Mouse (Mus musculus) forebrain, embryonic 13.5 days (tissue): Measurements from ENCODE around the gene Rapgef2. TPM values are rescaled to one million over a fixed set of nuclear protein-coding genes. Genes with fewer than 3 reads are reported as not detected.

Experiments used
- ATAC-seq: fragments of 200-750 bp; cut with Nextera tagmentation; 2 replicates; pipeline ENCODE4 v1.8.0; 2017
- H3K27ac ChIP-seq: fragments of 300-500 bp; sonication (generic); 2 replicates; pipeline ENCODE4 v1.5.1; 2015; ENCODE audit warnings: inconsistent platforms, mild to moderate bottlenecking, moderate library complexity
- H3K27me3 ChIP-seq: fragments of 300-500 bp; sonication (generic); 2 replicates; pipeline ENCODE4 v1.6.1; 2015; ENCODE audit warnings: mild to moderate bottlenecking, inconsistent platforms
- H3K36me3 ChIP-seq: fragments of 300-500 bp; sonication (generic); 2 replicates; pipeline ENCODE4 v1.6.1; 2015; ENCODE audit warnings: mild to moderate bottlenecking, inconsistent platforms; ENCODE audit not compliant: poor library complexity, severe bottlenecking
- H3K4me1 ChIP-seq: fragments of 300-500 bp; sonication (generic); 2 replicates; pipeline ENCODE4 v1.6.1; 2015; ENCODE audit warnings: inconsistent platforms
- H3K4me2 ChIP-seq: fragments of 300-500 bp; sonication (generic); 2 replicates; pipeline ENCODE4 v1.6.1; 2015; ENCODE audit warnings: inconsistent platforms, mild to moderate bottlenecking, moderate library complexity
- H3K4me3 ChIP-seq: fragments of 300-500 bp; sonication (generic); 2 replicates; pipeline ENCODE4 v1.5.1; 2015; ENCODE audit warnings: mild to moderate bottlenecking, inconsistent platforms
- H3K9ac ChIP-seq: fragments of 300-500 bp; sonication (generic); 2 replicates; pipeline ENCODE4 v1.6.1; 2015; ENCODE audit warnings: mild to moderate bottlenecking, inconsistent platforms
- H3K9me3 ChIP-seq: fragments of 300-500 bp; sonication (generic); replicated peaks from 2 replicates; pipeline ENCODE4 v1.6.1; 2016; ENCODE audit warnings: inconsistent platforms
- WGBS: fragments of 180-500 bp; shearing (Covaris S2); methylation state at CpG from one replicate; pipeline ENCODE4 v1.1.7; 2015; 5-methylcytosine and 5-hydroxymethylcytosine counted together
- polyA plus RNA-seq: library from polyadenylated mRNA; unstranded; fragments of >200 nt; fragmentation: Nextera tagmentation; extraction: Ambion mirVana; gene quantifications from 2 replicates; pipeline ENCODE4 v1.2.1, GENCODE M21; 2015

Gene Rapgef2
- polyA plus RNA-seq, 1 experiment from 2014 or later = 7.7 TPM

- ATAC-seq = no peak
- Histone ChIP-seq H3K27ac (no peak overlapping the region), H3K9me3 (no peaks in the 10 kb centered on the region), H3K27me3 (no peaks in the 10 kb centered on the region), H3K4me3 (no peak overlapping the region), H3K4me1 (peaks cover 18% of the 10 kb centered on the region), H3K4me2 (no peak overlapping the region), H3K36me3 (no peaks in the 10 kb centered on the region), H3K9ac (no peak overlapping the region)
- 93% methylated on average over 7 of the region's 7 CpGs for WGBS
Observed at GRCm38 (mm10) chr3:79206524-79206923, 79.8 kb downstream of the Rapgef2 start.

- Histone ChIP-seq H3K4me3 (no peak overlapping the region), H3K36me3 (no peaks in the 10 kb centered on the region), H3K9me3 (no peaks in the 10 kb centered on the region), H3K27me3 (no peaks in the 10 kb centered on the region), H3K4me1 (peaks cover 18% of the 10 kb centered on the region), H3K4me2 (no peak overlapping the region), H3K27ac (no peak overlapping the region), H3K9ac (no peak overlapping the region)
- 0 out of 2 replicates have a peak, but pooled peaks have one; percentile 23 for ATAC-seq
- 80% methylated on average over 4 of the region's 4 CpGs for WGBS
Observed at GRCm38 (mm10) chr3:79205981-79206380, 80.3 kb downstream of the Rapgef2 start.

GRCm38 (mm10) chr3:79205112-79205511 is 81.2 kb downstream of the Rapgef2 start:
- Histone ChIP-seq H3K9ac (no peak overlapping the region), H3K4me3 (no peak overlapping the region), H3K4me2 (no peak overlapping the region), H3K9me3 (no peaks in the 10 kb centered on the region), H3K36me3 (no peaks in the 10 kb centered on the region), H3K27ac (no peak overlapping the region), H3K4me1 (peaks cover 18% of the 10 kb centered on the region), H3K27me3 (no peaks in the 10 kb centered on the region)
- no peak for ATAC-seq
- WGBS = 32% methylated on average over 3 of the region's 3 CpGs

GRCm38 (mm10) chr3:79204261-79204660 is 82.1 kb downstream of the Rapgef2 start:
- H3K9me3 ChIP-seq = no peaks in the 10 kb centered on the region
- H3K36me3 ChIP-seq = no peaks in the 10 kb centered on the region
- WGBS = 92% methylated on average over 9 of the region's 9 CpGs
- no peak for ATAC-seq
- H3K4me2 ChIP-seq = no peak overlapping the region
- no peak overlapping the region for H3K27ac ChIP-seq
- H3K4me1 ChIP-seq = peaks cover 21% of the 10 kb centered on the region
- no peak overlapping the region for H3K9ac ChIP-seq
- no peaks in the 10 kb centered on the region for H3K27me3 ChIP-seq
- no peak overlapping the region for H3K4me3 ChIP-seq

GRCm38 (mm10) chr3:79203821-79204220 is 82.5 kb downstream of the Rapgef2 start:
- Histone ChIP-seq H3K27ac (no peak overlapping the region), H3K4me2 (no peak overlapping the region), H3K4me1 (peaks cover 21% of the 10 kb centered on the region), H3K36me3 (no peaks in the 10 kb centered on the region), H3K27me3 (no peaks in the 10 kb centered on the region), H3K9me3 (no peaks in the 10 kb centered on the region), H3K9ac (no peak overlapping the region), H3K4me3 (no peak overlapping the region)
- whole genome bisulfite sequencing = 67% methylated on average over 5 of the region's 5 CpGs
- no peak for ATAC-seq

- Histone ChIP-seq H3K9ac (no peak overlapping the region), H3K4me3 (no peak overlapping the region), H3K4me2 (no peak overlapping the region), H3K27me3 (no peaks in the 10 kb centered on the region), H3K36me3 (no peaks in the 10 kb centered on the region), H3K4me1 (peaks cover 21% of the 10 kb centered on the region), H3K9me3 (no peaks in the 10 kb centered on the region), H3K27ac (no peak overlapping the region)
- ATAC-seq = peak; percentile 32; the same call in 1 of the 2 replicates
- WGBS = 57% methylated on average over 3 of the region's 3 CpGs
Observed at GRCm38 (mm10) chr3:79203178-79203577, 83.1 kb downstream of the Rapgef2 start.

GRCm38 (mm10) chr3:79202275-79203153 is 83.8 kb downstream of the Rapgef2 start:
- H3K4me3 ChIP-seq = no peak overlapping the region
- WGBS = 45% methylated on average over 11 of the region's 11 CpGs
- peak; percentile 73 for ATAC-seq
- H3K9ac ChIP-seq = no peak overlapping the region
- no peaks in the 10 kb centered on the region for H3K27me3 ChIP-seq
- H3K27ac ChIP-seq = no peak overlapping the region
- H3K36me3 ChIP-seq = no peaks in the 10 kb centered on the region
- H3K9me3 ChIP-seq = no peaks in the 10 kb centered on the region
- no peak overlapping the region for H3K4me2 ChIP-seq
- peaks cover 21% of the 10 kb centered on the region for H3K4me1 ChIP-seq

GRCm38 (mm10) chr3:79196708-79197437 is 89.4 kb downstream of the Rapgef2 start:
- Histone ChIP-seq H3K4me3 (no peak overlapping the region), H3K36me3 (no peaks in the 10 kb centered on the region), H3K4me1 (peaks cover 17% of the 10 kb centered on the region), H3K4me2 (no peak overlapping the region), H3K9ac (no peak overlapping the region), H3K27me3 (no peaks in the 10 kb centered on the region), H3K9me3 (no peaks in the 10 kb centered on the region), H3K27ac (no peak overlapping the region)
- 66% methylated on average over 6 of the region's 6 CpGs for WGBS
- ATAC-seq = peak; percentile 69

GRCm38 (mm10) chr3:79195280-79195679 is 91.0 kb downstream of the Rapgef2 start:
- 91% methylated on average over 9 of the region's 9 CpGs for WGBS
- no peaks in the 10 kb centered on the region for H3K9me3 ChIP-seq
- H3K27ac ChIP-seq = no peak overlapping the region
- no peak; the same call in 1 of the 2 replicates for ATAC-seq
- H3K4me2 ChIP-seq = no peak overlapping the region
- H3K4me1 ChIP-seq = peaks cover 19% of the 10 kb centered on the region
- no peak overlapping the region for H3K4me3 ChIP-seq
- no peaks in the 10 kb centered on the region for H3K27me3 ChIP-seq
- no peaks in the 10 kb centered on the region for H3K36me3 ChIP-seq
- no peak overlapping the region for H3K9ac ChIP-seq

GRCm38 (mm10) chr3:79194111-79194793 is 92.1 kb downstream of the Rapgef2 start:
- Histone ChIP-seq H3K27me3 (no peaks in the 10 kb centered on the region), H3K27ac (no peak overlapping the region), H3K4me1 (peaks cover 17% of the 10 kb centered on the region), H3K4me2 (no peak overlapping the region), H3K9ac (no peak overlapping the region), H3K4me3 (no peak overlapping the region), H3K36me3 (no peaks in the 10 kb centered on the region), H3K9me3 (no peaks in the 10 kb centered on the region)
- WGBS = 91% methylated on average over 8 of the region's 8 CpGs
- no peak for ATAC-seq

GRCm38 (mm10) chr3:79193001-79193400 is 93.3 kb downstream of the Rapgef2 start:
- H3K4me1 ChIP-seq = peaks cover 18% of the 10 kb centered on the region
- no peak for ATAC-seq
- no peak overlapping the region for H3K9ac ChIP-seq
- no peaks in the 10 kb centered on the region for H3K36me3 ChIP-seq
- H3K27me3 ChIP-seq = no peaks in the 10 kb centered on the region
- no peak overlapping the region for H3K4me3 ChIP-seq
- no peaks in the 10 kb centered on the region for H3K9me3 ChIP-seq
- H3K4me2 ChIP-seq = no peak overlapping the region
- WGBS = 63% methylated on average over 4 of the region's 4 CpGs
- H3K27ac ChIP-seq = no peak overlapping the region; the same call in 1 of the 2 replicates

- no peak overlapping the region for H3K4me2 ChIP-seq
Observed at GRCm38 (mm10) chr3:79191981-79192380, 94.3 kb downstream of the Rapgef2 start.

More at GRCm38 (mm10) chr3:79191981-79192380, 94.3 kb downstream of the Rapgef2 start:
- Histone ChIP-seq H3K4me1 (peaks cover 18% of the 10 kb centered on the region), H3K9ac (no peak overlapping the region), H3K27me3 (no peaks in the 10 kb centered on the region), H3K4me3 (no peak overlapping the region), H3K9me3 (no peaks in the 10 kb centered on the region), H3K36me3 (no peaks in the 10 kb centered on the region), H3K27ac (no peak overlapping the region)
- no peak; the same call in 1 of the 2 replicates for ATAC-seq
- WGBS = 78% methylated on average over 9 of the region's 9 CpGs
